Mouse (Mus musculus) adrenal gland, adult (tissue): ENCODE data around the gene Cd274.
A peak's percentile ranks its signal among the peaks of the same experiment; 100 is the strongest.
"Not testable (repeated sequence)": the region's sequence is repeated elsewhere in the genome, so short reads cannot be mapped to it uniquely, and the experiment has no call there.

ENCODE experiments used
- DNase-seq, 2 experiments: peaks; one replicate each; pipeline ENCODE4 v3.0.0; 2022 to 2023; ENCODE audit warnings: low spot score in 1 of 2; ENCODE audit not compliant: inconsistent age in 2 of 2

Gene Cd274

GRCm38 (mm10) chr19:29391279-29391678 is 24.0 kb downstream of the Cd274 start:
- no peak for DNase-seq

- no peak for DNase-seq
Measured at GRCm38 (mm10) chr19:29393333-29393732, 26.1 kb downstream of the Cd274 start.

GRCm38 (mm10) chr19:29394721-29395120 is 27.5 kb downstream of the Cd274 start:
- DNase-seq, result peak in 1 of 2 experiments; percentile 32

- no peak for DNase-seq
Measured at GRCm38 (mm10) chr19:29396353-29396752, 29.1 kb downstream of the Cd274 start.

GRCm38 (mm10) chr19:29399786-29400185 is 32.5 kb downstream of the Cd274 start:
- no peak for DNase-seq

GRCm38 (mm10) chr19:29400466-29400865 is 33.2 kb downstream of the Cd274 start:
- DNase-seq, result no peak

- DNase-seq, result no peak
Measured at GRCm38 (mm10) chr19:29402621-29403020, 35.4 kb downstream of the Cd274 start.

- no peak for DNase-seq
Measured at GRCm38 (mm10) chr19:29403251-29403650, 36.0 kb downstream of the Cd274 start.

GRCm38 (mm10) chr19:29405388-29405787 is 38.1 kb downstream of the Cd274 start:
- DNase-seq, result no peak

GRCm38 (mm10) chr19:29406042-29407017 is 39.1 kb downstream of the Cd274 start:
- no peak for DNase-seq

GRCm38 (mm10) chr19:29410619-29411018 is 43.4 kb downstream of the Cd274 start, which contains the start of gene Pdcd1lg2:
Gene Pdcd1lg2 (plus strand): TSS chr19:29410919.
- no peak for DNase-seq

- DNase-seq, result no peak
Measured at GRCm38 (mm10) chr19:29412476-29413420, 45.5 kb downstream of the Cd274 start.

- no peak for DNase-seq
Measured at GRCm38 (mm10) chr19:29414513-29414912, 47.3 kb downstream of the Cd274 start.

- not testable (repeated sequence) for DNase-seq
Measured at GRCm38 (mm10) chr19:29414917-29415316, 47.7 kb downstream of the Cd274 start.

- DNase-seq, result no peak
Measured at GRCm38 (mm10) chr19:29416393-29416902, 49.2 kb downstream of the Cd274 start.

GRCm38 (mm10) chr19:29417188-29417587 is 49.9 kb downstream of the Cd274 start:
- DNase-seq, result no peak

- peak in 1 of 2 experiments; percentile 34 for DNase-seq
Measured at GRCm38 (mm10) chr19:29417894-29418293, 50.6 kb downstream of the Cd274 start.

GRCm38 (mm10) chr19:29418661-29419115 is 51.4 kb downstream of the Cd274 start:
- peak in 1 of 2 experiments; percentile 70 for DNase-seq

GRCm38 (mm10) chr19:29419506-29419905 is 52.3 kb downstream of the Cd274 start:
- peak in 1 of 2 experiments; percentile 44 for DNase-seq

- DNase-seq, result peak; percentile 16 to 87
Measured at GRCm38 (mm10) chr19:29419946-29420345, 52.7 kb downstream of the Cd274 start.

- DNase-seq, result peak in 1 of 2 experiments; percentile 32
Measured at GRCm38 (mm10) chr19:29420397-29420796, 53.1 kb downstream of the Cd274 start.
